Mouse (Mus musculus) olfactory bulb, adult 2 months (tissue): ENCODE results near the gene Hepacam.

Source experiments
- CTCF ChIP-seq: fragments of 200-500 bp; IDR thresholded peaks from 2 replicates; pipeline ENCODE4 v1.5.1; 2012; ENCODE audit warnings: low read depth, mild to moderate bottlenecking, low read length, moderate library complexity; ENCODE audit not compliant: insufficient read depth
- POLR2A ChIP-seq: fragments of 200-500 bp; IDR thresholded peaks from 2 replicates; pipeline ENCODE4 v1.6.1; 2012; ENCODE audit warnings: mild to moderate bottlenecking, low read depth, low read length, moderate library complexity; ENCODE audit not compliant: insufficient read depth

- TF ChIP-seq POLR2A = no peak
- TF ChIP-seq CTCF = no peak
These were observed 54.1 kb downstream of the Hepacam start for GRCm38 (mm10) chr9:37421239-37421638.
